Mouse (Mus musculus): ENCODE data around the gene Meis3.

GRCm38 (mm10) chr7:16196616-16197015, 21.7 kb downstream of the Meis3 start:
- TF ChIP-seq POLR2A (IDR thresholded peaks at IDR 0.05; ENCODE audit: insufficient read depth, low read depth, low read length) (no peak), CTCF (IDR thresholded peaks at IDR 0.05; ENCODE audit: insufficient read depth, low read depth, low read length) (no peak)

Data from olfactory bulb, adult 2 months (tissue).